Mouse (Mus musculus): ENCODE measurements around the gene Rb1. TPM values are rescaled to one million over a fixed set of nuclear protein-coding genes. Genes with fewer than 3 reads are reported as not detected.

The Rb1 gene
- 24.4 and 29.3 TPM in 2 replicates for polyA plus RNA-seq (2016; fragmentation: Nextera tagmentation; extraction: Ambion mirVana)

DNA sequence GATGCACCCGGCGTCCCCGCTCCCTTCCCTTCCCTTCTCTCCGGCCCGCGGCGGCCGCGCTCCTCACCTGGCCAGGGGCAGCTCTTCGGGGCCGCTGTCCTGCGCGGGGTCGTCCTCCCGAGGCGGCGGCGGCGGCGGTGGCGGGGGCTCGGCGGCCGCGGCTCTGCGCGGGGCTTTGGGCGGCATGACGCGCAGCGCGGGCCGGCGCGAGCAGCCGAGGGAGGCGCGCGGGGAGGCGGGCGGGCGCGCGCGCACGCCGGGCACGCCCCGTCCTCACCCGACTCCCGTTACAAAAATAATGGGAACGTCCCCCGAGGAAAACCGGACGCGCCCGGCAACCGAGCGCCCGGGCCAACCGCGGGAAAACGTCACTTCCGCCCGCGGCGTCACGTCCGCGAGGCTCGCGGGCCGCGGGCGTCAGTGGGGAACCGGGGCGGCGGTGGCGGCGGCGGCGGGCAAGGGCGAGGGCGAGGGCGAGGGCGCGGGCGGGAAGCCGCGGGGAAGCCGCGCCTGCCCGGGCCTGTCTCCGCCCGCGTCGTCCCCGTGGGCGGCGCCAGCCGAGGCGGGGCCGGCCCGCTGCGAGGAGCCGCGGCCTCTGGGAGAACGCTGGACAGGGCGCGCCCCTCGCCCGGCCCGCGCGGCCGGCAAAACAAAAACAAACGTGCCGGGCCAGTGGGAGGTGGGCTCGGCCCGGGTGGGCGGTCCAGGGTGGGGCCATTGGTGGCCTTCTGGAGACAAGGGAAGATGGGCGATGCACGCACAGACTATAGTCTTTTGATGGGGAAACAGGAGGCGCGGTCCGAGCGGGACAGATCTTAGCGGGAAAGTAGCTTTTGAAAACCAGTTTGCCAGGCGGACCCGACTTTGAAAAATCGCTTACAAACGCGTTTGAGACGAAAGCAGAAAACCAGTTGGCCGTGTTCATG is at the start of gene Rb1:
TSS of gene Rb1 (minus strand) at position 367 of the 926 bp plus-strand sequence.
- H3K27ac ChIP-seq (replicated peaks): peak within 1 kb of the TSS; percentile 91
- WGBS: under 1% methylated on average over 134 of the region's 135 CpGs
- DNase-seq (ENCODE audit: low spot score): peak; percentile 90
- no peaks in the 10 kb centered on the region for H3K27me3 ChIP-seq (replicated peaks; ENCODE audit: low read depth, poor library complexity, severe bottlenecking)
- H3K4me3 ChIP-seq: peak within 1 kb of the TSS; percentile 92
- H3K9me3 ChIP-seq: no peaks in the 10 kb centered on the region
- peaks cover 15% of the 10 kb centered on the region for H3K4me1 ChIP-seq
- H3K36me3 ChIP-seq (replicated peaks): no peaks in the 10 kb centered on the region

DNA sequence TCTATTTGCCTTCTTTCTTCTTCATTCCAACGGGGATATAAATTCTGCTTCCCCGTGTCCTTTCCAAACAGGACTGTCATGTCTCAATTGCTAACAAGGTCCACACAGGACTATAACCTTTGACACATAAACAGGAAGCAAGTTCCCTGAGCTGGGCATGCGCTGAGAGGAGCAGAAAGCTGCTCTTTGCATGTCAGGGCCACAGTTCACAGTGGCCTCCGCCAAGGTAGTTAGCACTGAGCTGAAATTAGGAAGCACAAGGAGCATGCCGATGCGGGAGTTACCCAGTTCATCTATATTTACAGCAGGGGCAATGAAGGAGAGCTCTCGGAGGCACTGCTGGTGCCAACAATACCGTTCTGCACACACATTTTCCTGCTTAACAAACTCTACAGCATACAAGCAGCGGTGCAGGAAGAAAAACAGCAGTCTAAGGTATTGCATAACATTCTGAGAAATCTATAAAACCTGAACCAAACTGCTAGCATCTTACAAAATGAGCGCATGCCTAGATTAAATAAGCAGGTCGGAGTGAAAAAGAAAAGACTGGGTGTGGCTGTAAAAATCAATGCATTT is 48.8 kb upstream of the Rb1 start:
- H3K9me3 ChIP-seq: no peaks in the 10 kb centered on the region
- H3K27ac ChIP-seq (replicated peaks): 0 out of 2 replicates have a peak overlapping the region, but pooled peaks have one; percentile 10
- H3K4me1 ChIP-seq: peaks cover 19% of the 10 kb centered on the region
- no peak for DNase-seq (ENCODE audit: low spot score)
- H3K36me3 ChIP-seq (replicated peaks): peaks cover 31% of the 10 kb centered on the region; the same call in 1 of the 2 replicates
- WGBS: 63% methylated on average over 11 of the region's 11 CpGs
- H3K4me3 ChIP-seq: no peak overlapping the region
- H3K27me3 ChIP-seq (replicated peaks; ENCODE audit: low read depth, poor library complexity, severe bottlenecking): no peaks in the 10 kb centered on the region

DNA sequence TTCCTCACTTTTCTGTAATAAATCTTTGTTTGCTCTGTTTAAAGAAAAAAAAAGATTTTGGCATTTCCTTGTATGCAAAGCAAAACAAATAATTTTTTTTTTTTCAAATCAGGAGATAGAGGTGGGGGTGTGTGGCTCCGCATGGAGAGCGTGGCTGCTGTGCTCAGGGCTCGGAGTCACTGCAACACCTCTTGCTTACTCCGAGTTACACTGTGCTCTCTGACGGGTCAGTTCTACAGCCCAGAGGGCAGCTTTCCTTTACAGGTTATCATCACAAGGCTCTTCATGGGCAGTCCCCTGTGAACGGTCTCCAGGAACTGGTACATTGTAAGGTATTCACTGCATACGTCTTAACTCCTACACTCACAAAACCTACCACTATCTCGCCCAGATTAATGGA is 48.0 kb upstream of the Rb1 start:
- H3K36me3 ChIP-seq (replicated peaks): peaks cover 30% of the 10 kb centered on the region; the same call in 1 of the 2 replicates
- WGBS: 79% methylated on average over 8 of the region's 8 CpGs
- H3K27ac ChIP-seq (replicated peaks): no peak overlapping the region
- no peaks in the 10 kb centered on the region for H3K27me3 ChIP-seq (replicated peaks; ENCODE audit: low read depth, poor library complexity, severe bottlenecking)
- H3K9me3 ChIP-seq: no peaks in the 10 kb centered on the region
- DNase-seq (ENCODE audit: low spot score): no peak
- H3K4me1 ChIP-seq: peaks cover 19% of the 10 kb centered on the region
- no peak overlapping the region for H3K4me3 ChIP-seq

DNA sequence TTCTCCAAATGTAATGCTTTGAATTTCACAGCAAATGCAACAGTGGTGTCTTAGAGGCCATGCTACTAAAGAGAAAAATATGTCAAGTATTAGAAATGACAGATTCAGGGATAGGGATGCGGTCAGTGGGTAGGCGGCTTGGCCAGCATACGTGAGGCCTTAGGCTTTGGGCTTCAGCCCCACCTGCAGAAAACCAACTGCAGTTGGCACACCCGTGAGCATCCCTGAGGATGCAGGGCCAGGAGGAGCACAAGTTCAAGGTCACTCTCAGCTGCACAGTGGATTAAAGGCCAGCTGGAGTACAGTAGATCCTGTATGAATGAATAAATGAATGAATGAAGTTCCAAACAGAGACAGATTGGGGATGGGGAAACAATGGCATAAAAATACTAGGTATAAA is 47.4 kb upstream of the Rb1 start:
- H3K27ac ChIP-seq (replicated peaks): no peak overlapping the region
- peaks cover 30% of the 10 kb centered on the region for H3K36me3 ChIP-seq (replicated peaks)
- no peaks in the 10 kb centered on the region for H3K9me3 ChIP-seq
- peaks cover 19% of the 10 kb centered on the region for H3K4me1 ChIP-seq
- H3K27me3 ChIP-seq (replicated peaks; ENCODE audit: low read depth, poor library complexity, severe bottlenecking): no peaks in the 10 kb centered on the region
- no peak for DNase-seq (ENCODE audit: low spot score)
- no peak overlapping the region for H3K4me3 ChIP-seq
- 91% methylated on average over 4 of the region's 4 CpGs for WGBS

DNA sequence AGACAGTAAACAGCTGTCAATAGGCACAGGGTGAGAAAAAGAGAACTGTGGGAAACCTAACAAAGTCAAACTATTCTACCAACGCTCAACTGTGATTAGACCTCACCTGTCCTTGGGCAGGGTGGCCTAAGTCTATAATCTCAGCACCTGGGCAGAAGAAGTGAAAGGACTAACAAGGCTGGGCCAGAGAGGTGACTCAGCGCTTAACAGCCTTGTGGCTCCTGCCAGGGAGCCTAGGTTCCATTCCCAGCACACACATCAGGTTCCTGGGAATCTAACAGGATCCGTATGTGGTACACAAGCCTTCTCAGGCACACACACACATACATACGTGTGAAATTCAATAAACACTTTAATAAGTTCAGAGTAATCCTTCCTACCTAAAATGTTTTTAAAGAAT is 46.0 kb upstream of the Rb1 start:
- no peak overlapping the region for H3K27ac ChIP-seq (replicated peaks)
- H3K4me3 ChIP-seq: no peak overlapping the region
- H3K4me1 ChIP-seq: peaks cover 19% of the 10 kb centered on the region
- no peaks in the 10 kb centered on the region for H3K9me3 ChIP-seq
- H3K27me3 ChIP-seq (replicated peaks; ENCODE audit: low read depth, poor library complexity, severe bottlenecking): no peaks in the 10 kb centered on the region
- DNase-seq (ENCODE audit: low spot score): no peak
- WGBS: 92% methylated on average over 4 of the region's 4 CpGs
- peaks cover 39% of the 10 kb centered on the region for H3K36me3 ChIP-seq (replicated peaks)

DNA sequence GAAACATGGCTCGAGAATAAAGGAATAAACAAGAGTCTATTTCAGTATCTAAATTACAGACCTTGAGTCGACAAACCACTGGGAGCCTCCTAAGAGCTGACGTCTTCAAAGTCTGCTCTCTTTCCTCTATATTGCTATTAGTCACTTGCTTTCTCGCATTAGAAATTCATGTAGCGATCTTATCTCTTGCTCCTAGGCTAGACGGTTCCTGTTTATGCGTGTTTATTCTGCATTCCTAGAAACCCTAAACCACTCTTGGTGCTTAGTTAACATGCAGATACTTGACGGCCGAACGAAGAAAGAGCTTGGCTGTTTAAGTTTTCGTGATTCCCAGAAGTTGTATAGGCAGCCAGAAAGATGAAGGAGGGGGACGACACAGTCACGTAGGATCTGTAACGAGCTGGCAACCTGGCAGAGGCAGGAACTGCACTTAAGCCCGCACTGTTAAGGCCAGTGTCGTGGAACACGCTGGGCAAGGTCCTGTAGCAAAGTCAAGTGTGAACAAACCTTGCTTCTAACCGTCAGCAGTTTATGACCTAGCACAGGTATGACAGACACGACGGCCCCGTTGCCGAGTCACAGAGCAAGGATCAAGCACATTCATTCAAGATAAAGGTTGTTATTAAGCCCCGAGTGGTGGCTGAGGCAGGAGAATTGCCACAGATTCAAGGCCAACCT is 45.2 kb upstream of the Rb1 start:
- no peaks in the 10 kb centered on the region for H3K27me3 ChIP-seq (replicated peaks; ENCODE audit: low read depth, poor library complexity, severe bottlenecking)
- WGBS: 87% methylated on average over 23 of the region's 23 CpGs
- no peaks in the 10 kb centered on the region for H3K9me3 ChIP-seq
- H3K27ac ChIP-seq (replicated peaks): no peak overlapping the region
- H3K4me1 ChIP-seq: peaks cover 19% of the 10 kb centered on the region
- DNase-seq (ENCODE audit: low spot score): no peak
- no peak overlapping the region for H3K4me3 ChIP-seq
- H3K36me3 ChIP-seq (replicated peaks): peaks cover 46% of the 10 kb centered on the region

DNA sequence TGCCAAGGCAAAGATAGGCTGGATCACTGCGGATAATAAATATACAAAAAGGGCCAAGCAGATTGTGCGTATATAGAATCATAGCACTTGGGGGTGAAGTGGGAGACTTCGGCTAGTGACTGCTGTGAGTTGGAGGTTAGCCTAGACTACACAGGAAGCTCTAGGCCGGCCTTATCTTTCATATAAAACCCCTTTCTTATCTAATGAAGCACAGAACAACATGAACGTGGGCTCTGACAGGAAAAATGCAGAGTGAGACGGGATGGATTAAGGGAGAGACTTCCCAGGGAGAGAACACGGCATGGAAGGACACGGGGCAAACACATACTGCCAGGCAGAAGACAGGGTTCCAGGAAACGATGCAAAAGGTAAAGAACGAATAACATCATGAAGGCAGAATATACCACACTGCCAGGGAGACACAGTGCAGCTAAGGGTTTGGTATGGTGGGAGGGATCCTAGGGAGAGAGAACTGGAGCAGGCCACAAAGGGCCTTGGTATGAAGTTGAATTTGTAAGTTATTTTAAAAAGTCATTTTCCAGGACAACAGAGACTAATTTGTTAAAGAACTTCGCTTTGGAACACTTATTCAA is 44.6 kb upstream of the Rb1 start:
- no peak for DNase-seq (ENCODE audit: low spot score)
- Histone ChIP-seq H3K36me3 (replicated peaks) (peaks cover 53% of the 10 kb centered on the region), H3K9me3 (no peaks in the 10 kb centered on the region), H3K4me1 (peaks cover 18% of the 10 kb centered on the region), H3K4me3 (no peak overlapping the region), H3K27ac (replicated peaks) (no peak overlapping the region), H3K27me3 (replicated peaks; ENCODE audit: low read depth, poor library complexity, severe bottlenecking) (no peaks in the 10 kb centered on the region)
- WGBS: 90% methylated on average over 11 of the region's 11 CpGs

DNA sequence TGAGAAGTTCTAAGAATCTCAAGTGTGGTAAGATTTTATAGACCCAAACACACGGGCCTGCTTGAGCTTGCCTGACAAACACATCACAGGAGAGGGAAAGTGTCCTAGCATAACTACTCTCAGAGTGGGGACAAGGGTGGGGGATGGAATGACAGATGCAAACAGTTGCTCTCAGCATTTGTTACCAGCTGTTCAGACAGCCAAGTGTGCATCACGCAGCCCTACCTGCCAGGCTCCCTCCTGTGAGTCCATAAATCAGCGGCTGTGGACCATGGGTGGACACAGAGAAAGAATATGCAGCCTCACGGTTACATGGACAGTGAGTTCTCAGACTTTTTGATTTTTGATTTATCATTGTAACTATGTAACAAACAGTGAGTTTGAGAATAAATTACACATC is 44.0 kb upstream of the Rb1 start:
- H3K27ac ChIP-seq (replicated peaks): no peak overlapping the region
- DNase-seq (ENCODE audit: low spot score): no peak
- peaks cover 15% of the 10 kb centered on the region for H3K4me1 ChIP-seq
- H3K27me3 ChIP-seq (replicated peaks; ENCODE audit: low read depth, poor library complexity, severe bottlenecking): no peaks in the 10 kb centered on the region
- H3K9me3 ChIP-seq: no peaks in the 10 kb centered on the region
- H3K36me3 ChIP-seq (replicated peaks): peaks cover 58% of the 10 kb centered on the region
- no peak overlapping the region for H3K4me3 ChIP-seq
- 91% methylated on average over 4 of the region's 4 CpGs for WGBS

DNA sequence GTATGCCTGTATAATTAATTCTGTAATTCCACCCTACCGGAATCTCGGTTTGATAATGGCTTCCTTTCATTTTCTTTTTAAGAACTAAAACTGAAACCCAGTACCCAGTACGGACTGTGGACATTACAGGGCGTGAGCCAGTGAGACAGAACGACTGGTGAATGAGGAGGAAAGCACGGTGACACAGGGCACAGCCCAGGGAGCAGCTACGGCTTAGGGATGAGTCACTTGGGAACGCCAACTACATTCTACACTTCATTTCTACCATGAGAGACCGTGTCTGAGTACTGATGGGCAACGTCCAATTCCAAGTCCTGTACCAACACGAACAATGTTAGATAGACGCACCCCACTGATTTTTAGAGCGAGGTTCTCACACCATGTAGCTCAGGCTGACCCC is 43.3 kb upstream of the Rb1 start:
- WGBS: 92% methylated on average over 13 of the region's 13 CpGs
- no peaks in the 10 kb centered on the region for H3K9me3 ChIP-seq
- no peak overlapping the region for H3K27ac ChIP-seq (replicated peaks)
- H3K4me1 ChIP-seq: peaks cover 8% of the 10 kb centered on the region
- no peak for DNase-seq (ENCODE audit: low spot score)
- H3K4me3 ChIP-seq: no peak overlapping the region
- H3K27me3 ChIP-seq (replicated peaks; ENCODE audit: low read depth, poor library complexity, severe bottlenecking): no peaks in the 10 kb centered on the region
- H3K36me3 ChIP-seq (replicated peaks): peaks cover 65% of the 10 kb centered on the region

DNA sequence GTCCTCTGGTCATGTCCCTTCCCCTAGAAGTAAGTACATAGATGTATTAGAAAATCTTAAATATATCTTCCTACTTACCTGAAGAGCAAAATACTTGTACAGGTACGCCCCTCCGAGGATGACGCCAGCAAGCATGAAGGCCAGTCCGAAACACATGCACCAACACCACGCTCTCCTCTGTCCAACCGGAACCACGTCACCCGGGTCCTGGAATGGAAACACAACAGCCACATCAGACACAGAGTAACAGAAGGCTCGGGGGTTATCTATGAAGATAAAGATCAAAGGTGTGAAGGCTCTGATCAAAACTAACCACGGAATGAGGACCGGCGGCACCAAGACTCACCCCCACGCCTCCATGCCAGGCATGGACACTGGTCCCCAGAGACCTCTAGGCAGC is 42.6 kb upstream of the Rb1 start:
- 94% methylated on average over 13 of the region's 13 CpGs for WGBS
- Histone ChIP-seq H3K27me3 (replicated peaks; ENCODE audit: low read depth, poor library complexity, severe bottlenecking) (no peaks in the 10 kb centered on the region), H3K27ac (replicated peaks) (no peak overlapping the region), H3K36me3 (replicated peaks) (peaks cover 72% of the 10 kb centered on the region), H3K4me3 (no peak overlapping the region), H3K4me1 (peaks cover 4% of the 10 kb centered on the region; the same call in 1 of the 2 replicates), H3K9me3 (no peaks in the 10 kb centered on the region)
- DNase-seq (ENCODE audit: low spot score): no peak

DNA sequence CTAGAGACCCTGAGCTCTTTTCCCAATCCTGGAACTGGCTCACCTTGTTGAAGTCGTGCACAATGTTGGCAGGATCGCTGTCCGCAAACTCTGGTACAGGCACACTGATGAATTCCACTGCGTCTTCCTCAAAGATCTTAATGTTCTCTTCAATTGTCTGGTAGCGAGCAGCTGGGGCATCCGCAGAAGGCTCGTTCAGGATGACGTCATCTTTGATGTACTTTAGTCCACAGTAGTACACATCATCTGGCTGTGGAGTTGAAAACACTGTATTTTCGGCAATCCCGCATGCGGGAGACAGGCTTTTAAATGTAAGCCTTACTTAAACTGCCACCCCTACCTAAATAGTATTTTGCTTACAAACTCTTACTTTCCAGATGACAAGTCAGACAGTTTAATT is 40.7 kb upstream of the Rb1 start:
- 92% methylated on average over 11 of the region's 11 CpGs for WGBS
- no peaks in the 10 kb centered on the region for H3K4me1 ChIP-seq
- no peaks in the 10 kb centered on the region for H3K27me3 ChIP-seq (replicated peaks; ENCODE audit: low read depth, poor library complexity, severe bottlenecking)
- no peak overlapping the region for H3K4me3 ChIP-seq
- no peak overlapping the region for H3K27ac ChIP-seq (replicated peaks)
- H3K36me3 ChIP-seq (replicated peaks): peaks cover 85% of the 10 kb centered on the region
- H3K9me3 ChIP-seq: peaks cover 4% of the 10 kb centered on the region; the same call in 1 of the 2 replicates
- DNase-seq (ENCODE audit: low spot score): no peak

DNA sequence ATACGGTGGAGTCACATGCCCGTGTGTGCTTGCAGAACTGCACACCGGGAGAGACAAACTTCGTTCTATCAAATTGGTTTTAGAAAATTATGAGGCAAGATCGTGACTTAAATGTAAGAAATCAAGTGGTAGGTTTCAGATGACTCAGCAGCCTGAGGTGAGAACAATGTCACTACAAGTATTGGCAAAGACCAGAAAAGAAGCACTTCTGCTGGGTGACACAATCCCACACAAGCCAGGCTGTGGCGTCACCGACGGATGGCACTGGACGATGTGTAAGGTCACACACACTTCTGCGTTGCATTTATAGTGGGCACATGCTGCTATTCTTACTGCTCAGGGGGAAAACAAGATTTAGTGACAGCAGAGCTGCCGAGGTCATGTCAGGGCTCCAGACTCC is 38.2 kb upstream of the Rb1 start:
- Histone ChIP-seq H3K27me3 (replicated peaks; ENCODE audit: low read depth, poor library complexity, severe bottlenecking) (no peaks in the 10 kb centered on the region), H3K9me3 (peaks cover 4% of the 10 kb centered on the region; the same call in 1 of the 2 replicates), H3K27ac (replicated peaks) (no peak overlapping the region), H3K4me1 (no peaks in the 10 kb centered on the region), H3K36me3 (replicated peaks) (peaks cover 100% of the 10 kb centered on the region), H3K4me3 (no peak overlapping the region)
- no peak for DNase-seq (ENCODE audit: low spot score)
- 96% methylated on average over 11 of the region's 11 CpGs for WGBS
